Mouse (Mus musculus): ENCODE data around the gene Ssbp4.

GRCm38 (mm10) chr8:70558983-70559382 lies 49.7 kb downstream of the Ssbp4 start:
- TF ChIP-seq CTCF (IDR thresholded peaks at IDR 0.05; ENCODE audit: borderline replicate concordance, insufficient read depth, low read length) (no peak), POLR2A (IDR thresholded peaks at IDR 0.05; ENCODE audit: low read depth, low read length) (no peak)
